Mouse (Mus musculus) limb, embryonic 15.5 days (tissue): ENCODE results near the gene Nup93. TPM values are rescaled to one million over a fixed set of nuclear protein-coding genes. Genes with fewer than 3 reads are reported as not detected.

Experiments used
- ATAC-seq: fragments of 200-750 bp; cut with Nextera tagmentation; 2 replicates; pipeline ENCODE4 v1.8.0; 2017; ENCODE audit warnings: low read depth, moderate TSS enrichment; ENCODE audit not compliant: insufficient number of reproducible peaks, low FRiP score, low TSS enrichment
- H3K27ac ChIP-seq: fragments of 300-500 bp; sonication (generic); 2 replicates; pipeline ENCODE4 v1.5.1; 2015; ENCODE audit warnings: moderate library complexity, mild to moderate bottlenecking, inconsistent platforms
- H3K27me3 ChIP-seq: fragments of 300-500 bp; sonication (generic); 2 replicates; pipeline ENCODE4 v1.6.1; 2015; ENCODE audit warnings: inconsistent platforms
- H3K36me3 ChIP-seq: fragments of 300-500 bp; sonication (generic); 2 replicates; pipeline ENCODE4 v1.6.1; 2015; ENCODE audit warnings: inconsistent platforms
- H3K4me1 ChIP-seq: fragments of 300-500 bp; sonication (generic); 2 replicates; pipeline ENCODE4 v1.6.1; 2015; ENCODE audit warnings: inconsistent platforms
- H3K4me2 ChIP-seq: fragments of 300-500 bp; sonication (generic); 2 replicates; pipeline ENCODE4 v1.6.1; 2015; ENCODE audit warnings: mild to moderate bottlenecking, inconsistent platforms
- H3K4me3 ChIP-seq: fragments of 300-500 bp; sonication (generic); 2 replicates; pipeline ENCODE4 v1.5.1; 2015; ENCODE audit warnings: mild to moderate bottlenecking, inconsistent platforms
- H3K9ac ChIP-seq: fragments of 300-500 bp; sonication (generic); 2 replicates; pipeline ENCODE4 v1.6.1; 2015; ENCODE audit warnings: inconsistent platforms
- H3K9me3 ChIP-seq: fragments of 300-500 bp; sonication (generic); 2 replicates; pipeline ENCODE4 v1.6.1; 2016; ENCODE audit warnings: inconsistent platforms
- WGBS: fragments of 180-500 bp; shearing (Covaris S2); methylation state at CpG from one replicate; pipeline ENCODE4 v1.1.7; 2015; 5-methylcytosine and 5-hydroxymethylcytosine counted together
- microRNA counts: library from miRNA; unstranded; fragments of <30 nt; microRNA quantifications from one replicate; lab custom pipeline; 2016
- microRNA-seq: library from miRNA; unstranded; fragments of <30 nt; microRNA quantifications from one replicate; pipeline ENCODE4, GENCODE M21; 2016
- polyA plus RNA-seq: library from polyadenylated mRNA; unstranded; fragments of >200 nt; fragmentation: Nextera tagmentation; extraction: Ambion mirVana; gene quantifications from 2 replicates; pipeline ENCODE4 v1.2.1, GENCODE M21; 2015

Nup93 gene
- polyA plus RNA-seq, 1 experiment from 2014 or later: 63.0 TPM

- Histone ChIP-seq H3K9me3 (no peaks in the 10 kb centered on the region), H3K4me3 (no peak overlapping the region), H3K36me3 (no peaks in the 10 kb centered on the region), H3K27ac (no peak overlapping the region), H3K9ac (no peak overlapping the region), H3K27me3 (no peaks in the 10 kb centered on the region), H3K4me1 (peaks cover 8% of the 10 kb centered on the region; the same call in 1 of the 2 replicates), H3K4me2 (no peak overlapping the region)
- ATAC-seq: no peak
- 60% methylated on average over 5 of the region's 5 CpGs for WGBS
Observed at GRCm38 (mm10) chr8:94358541-94358940, 144.2 kb downstream of the Nup93 start.

GRCm38 (mm10) chr8:94361774-94362431 lies 147.5 kb downstream of the Nup93 start:
- peaks cover 9% of the 10 kb centered on the region; the same call in 1 of the 2 replicates for H3K4me1 ChIP-seq
- H3K4me3 ChIP-seq: no peak overlapping the region
- H3K27me3 ChIP-seq: no peaks in the 10 kb centered on the region
- no peak overlapping the region for H3K27ac ChIP-seq
- ATAC-seq: no peak
- WGBS: 79% methylated on average over 6 of the region's 6 CpGs
- H3K36me3 ChIP-seq: no peaks in the 10 kb centered on the region
- H3K9ac ChIP-seq: no peak overlapping the region
- H3K4me2 ChIP-seq: no peak overlapping the region
- H3K9me3 ChIP-seq: no peaks in the 10 kb centered on the region

DNA sequence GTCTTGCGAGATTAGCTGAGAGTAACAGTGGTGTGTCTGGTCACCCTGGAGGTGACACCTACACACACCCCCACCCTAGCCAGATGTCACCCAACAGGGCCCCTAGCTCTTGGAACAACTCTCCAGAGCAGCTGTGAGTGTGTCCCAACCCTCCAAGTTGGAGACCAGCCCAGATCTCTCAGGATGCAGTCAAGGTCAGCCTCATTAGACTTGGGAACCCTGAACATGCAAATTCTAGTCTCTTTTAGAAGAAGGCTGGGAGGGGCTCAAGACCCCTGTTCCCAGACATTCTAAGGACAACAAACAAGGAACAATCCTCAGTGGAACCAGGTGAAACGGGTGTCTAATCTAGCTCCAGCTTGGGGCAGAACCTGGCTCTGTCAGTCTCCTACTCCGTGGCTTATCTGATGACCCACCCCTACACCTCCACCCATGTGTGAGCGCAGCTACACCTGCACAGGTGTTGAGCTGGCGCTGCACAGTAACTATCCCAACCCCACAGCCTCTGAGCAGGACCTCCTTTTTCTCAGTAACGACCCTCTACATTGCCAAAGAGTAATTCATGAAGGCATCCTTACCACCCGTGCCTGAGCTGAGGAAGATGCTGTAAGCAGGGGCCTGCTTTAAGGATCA lies 148.4 kb downstream of the Nup93 start:
- Histone ChIP-seq H3K36me3 (no peaks in the 10 kb centered on the region), H3K4me2 (no peak overlapping the region), H3K4me3 (no peak overlapping the region), H3K9me3 (no peaks in the 10 kb centered on the region), H3K27ac (no peak overlapping the region; the same call in 1 of the 2 replicates), H3K9ac (no peak overlapping the region), H3K27me3 (no peaks in the 10 kb centered on the region), H3K4me1 (peaks cover 9% of the 10 kb centered on the region; the same call in 1 of the 2 replicates)
- 0 out of 2 replicates have a peak, but pooled peaks have one; percentile 9 for ATAC-seq
- 71% methylated on average over 7 of the region's 7 CpGs for WGBS

DNA sequence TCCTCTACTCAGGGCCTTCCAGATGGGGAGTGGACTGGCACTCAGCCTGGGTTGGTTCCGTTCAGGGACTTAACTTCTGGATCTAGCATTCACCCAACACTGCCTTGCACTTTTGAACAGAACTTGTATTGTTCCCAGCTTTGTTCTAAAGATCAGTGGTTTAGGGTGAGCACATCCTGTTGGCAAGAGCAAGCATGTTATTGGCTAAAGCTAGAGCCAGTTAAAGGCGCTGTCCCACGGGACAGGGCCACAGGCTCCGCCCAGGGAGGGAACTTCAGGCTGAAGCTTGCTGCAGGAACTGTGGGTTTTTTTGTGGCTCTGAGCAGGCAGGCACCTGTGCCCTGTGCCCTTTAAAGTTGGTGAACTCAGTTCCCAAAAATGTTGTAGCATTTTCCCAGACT lies 148.9 kb downstream of the Nup93 start:
- Histone ChIP-seq H3K9me3 (no peaks in the 10 kb centered on the region), H3K9ac (no peak overlapping the region), H3K4me1 (peaks cover 9% of the 10 kb centered on the region; the same call in 1 of the 2 replicates), H3K27ac (no peak overlapping the region; the same call in 1 of the 2 replicates), H3K36me3 (no peaks in the 10 kb centered on the region), H3K4me3 (no peak overlapping the region), H3K27me3 (no peaks in the 10 kb centered on the region), H3K4me2 (no peak overlapping the region)
- WGBS: 37% methylated on average over 4 of the region's 4 CpGs
- ATAC-seq: no peak

DNA sequence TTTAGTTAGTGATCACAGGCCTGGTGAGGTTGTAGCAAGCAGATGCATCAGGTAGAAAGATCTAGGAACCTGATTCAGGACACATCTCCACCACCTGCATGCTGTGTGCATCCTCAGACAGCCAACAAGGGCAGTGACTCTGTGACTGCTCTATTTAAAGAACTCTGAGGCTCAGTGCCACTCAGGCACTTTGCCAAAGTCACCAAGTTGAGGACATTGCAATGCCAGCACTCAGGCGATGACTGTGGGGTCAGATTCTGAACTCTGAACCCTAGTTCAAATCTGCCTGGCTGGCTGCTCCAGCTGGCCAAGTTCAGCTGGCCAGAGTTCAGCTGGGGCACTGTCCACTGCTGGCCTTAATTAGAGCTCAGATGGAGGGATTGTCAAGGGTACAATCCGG lies 149.5 kb downstream of the Nup93 start:
- ATAC-seq: no peak

GRCm38 (mm10) chr8:94364686-94365312 lies 150.4 kb downstream of the Nup93 start:
- Histone ChIP-seq H3K9ac (no peak overlapping the region), H3K4me2 (no peak overlapping the region), H3K9me3 (no peaks in the 10 kb centered on the region), H3K4me1 (0 out of 2 replicates have a peak, but pooled peaks cover 4% of the 10 kb centered on the region), H3K4me3 (no peak overlapping the region), H3K36me3 (no peaks in the 10 kb centered on the region), H3K27me3 (no peaks in the 10 kb centered on the region), H3K27ac (no peak overlapping the region)
- ATAC-seq: no peak
- 85% methylated on average over 6 of the region's 6 CpGs for WGBS

More for the DNA sequence above, 149.5 kb downstream of the Nup93 start:
- Histone ChIP-seq H3K4me2 (no peak overlapping the region), H3K36me3 (no peaks in the 10 kb centered on the region), H3K9me3 (no peaks in the 10 kb centered on the region), H3K9ac (no peak overlapping the region), H3K27me3 (no peaks in the 10 kb centered on the region), H3K4me3 (no peak overlapping the region), H3K4me1 (peaks cover 4% of the 10 kb centered on the region; the same call in 1 of the 2 replicates), H3K27ac (no peak overlapping the region)
- 81% methylated on average over 2 of the region's 2 CpGs for WGBS

DNA sequence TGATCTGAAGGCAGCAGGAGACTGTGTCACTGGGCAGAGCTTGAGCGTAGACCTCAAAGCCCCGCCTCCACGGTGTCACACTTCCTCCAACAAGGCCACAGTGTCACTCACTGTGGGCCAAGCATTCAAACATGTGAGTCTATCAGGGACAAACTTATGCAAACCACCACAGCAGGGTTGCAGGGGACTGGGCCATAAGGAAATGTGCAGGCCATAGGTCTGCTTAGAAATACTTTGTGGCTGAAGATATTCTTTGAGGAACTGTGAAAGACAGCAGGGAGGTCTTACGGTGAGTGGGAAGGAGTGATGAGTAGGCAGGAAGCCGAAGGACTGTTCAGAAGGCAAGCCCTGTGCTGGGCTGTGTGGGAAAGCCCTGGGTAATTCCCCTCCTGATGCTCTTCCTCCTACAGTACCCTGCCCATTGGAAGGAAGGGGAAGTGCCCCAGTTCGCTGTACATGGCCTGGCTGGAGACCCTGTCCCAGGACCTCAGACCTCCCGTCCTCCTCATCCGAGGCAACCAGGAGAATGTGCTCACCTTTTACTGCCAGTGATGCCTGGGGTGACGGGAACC lies 151.1 kb downstream of the Nup93 start:
- no peak overlapping the region for H3K4me2 ChIP-seq
- no peaks in the 10 kb centered on the region for H3K36me3 ChIP-seq
- no peak overlapping the region for H3K4me3 ChIP-seq
- ATAC-seq: no peak
- H3K9ac ChIP-seq: no peak overlapping the region
- no peaks in the 10 kb centered on the region for H3K27me3 ChIP-seq
- 0 out of 2 replicates have a peak, but pooled peaks cover 4% of the 10 kb centered on the region for H3K4me1 ChIP-seq
- WGBS: 81% methylated on average over 9 of the region's 9 CpGs
- no peaks in the 10 kb centered on the region for H3K9me3 ChIP-seq
- H3K27ac ChIP-seq: no peak overlapping the region

MicroRNAs within 50 kb of the gene (microRNA counts, 519-probe panel; counts per million panel counts)
- microRNA mmu-miR-138 (lab: Ali Mortazavi, UCI): 2,684 counts per million, percentile 57 among the panel's probes with 10 or more counts

Small RNA genes lying within 50 kb of the gene (microRNA-seq; reads per million reads assigned to microRNA genes)
- 112 reads per million, percentile 52 among the genes with 10 or more reads in this experiment for gene Mir138-2

Other genes starting within 250 kb of the Nup93 start
- 39.0 and 41.5 TPM in 2 replicates for gene Amfr, start 201.7 kb upstream of the Nup93 start, polyA plus RNA-seq
- gene Nudt21, start 177.5 kb upstream of the Nup93 start, polyA plus RNA-seq: 86.4 and 88.6 TPM in 2 replicates
- gene Ogfod1, start 177.4 kb upstream of the Nup93 start, polyA plus RNA-seq: 12.8 and 13.1 TPM in 2 replicates
- 10.4 TPM in 2 replicates for gene Bbs2, start 115.6 kb upstream of the Nup93 start, polyA plus RNA-seq
- gene Mt4, start 77.4 kb upstream of the Nup93 start, polyA plus RNA-seq: 0.60 and 3.9 TPM in 2 replicates
- gene Mt3, start 62.0 kb upstream of the Nup93 start, polyA plus RNA-seq: 4.8 and 5.2 TPM in 2 replicates
- gene Mt2, start 41.9 kb upstream of the Nup93 start, polyA plus RNA-seq: 57.2 and 59.8 TPM in 2 replicates
- 164 and 189 TPM in 2 replicates for gene Mt1, start 35.5 kb upstream of the Nup93 start, polyA plus RNA-seq
- not detected in 2 replicates for gene Slc12a3, start 114.6 kb downstream of the Nup93 start, polyA plus RNA-seq
- gene Herpud1, start 171.9 kb downstream of the Nup93 start, polyA plus RNA-seq: 97.6 and 102 TPM in 2 replicates
- gene Nlrc5, start 219.8 kb downstream of the Nup93 start, polyA plus RNA-seq: 0.50 and 0.76 TPM in 2 replicates